Mouse (Mus musculus) heart, adult 2 months (tissue): ENCODE measurements at regions not wholly inside any gene's neighbourhood (a gene's known extent, or its start where the extent isn't known, plus 50 kb on each side); places are given as distances from the start of the nearest gene placed in this dataset.

Experiments used
- DNase-seq, 2 experiments: peaks; one replicate each; pipeline ENCODE4 v3.0.0; 2021
- H3K27ac ChIP-seq: fragments of 200-600 bp; 2 replicates; pipeline ENCODE4 v1.8.1; 2022
- H3K27me3 ChIP-seq: fragments of 200-500 bp; 2 replicates; pipeline ENCODE4 v1.6.1; 2012; ENCODE audit warnings: mild to moderate bottlenecking, low read length, inconsistent platforms, mixed read lengths; ENCODE audit not compliant: control insufficient read depth, insufficient read depth
- H3K36me3 ChIP-seq: fragments of 200-500 bp; 2 replicates; pipeline ENCODE4 v1.6.1; 2012; ENCODE audit warnings: low read length, inconsistent platforms; ENCODE audit not compliant: control insufficient read depth, insufficient read depth
- H3K4me1 ChIP-seq: fragments of 200-500 bp; 2 replicates; pipeline ENCODE4 v1.6.1; 2011; ENCODE audit warnings: low read length; ENCODE audit not compliant: control insufficient read depth, insufficient read depth
- H3K4me3 ChIP-seq: fragments of 200-600 bp; 2 replicates; pipeline ENCODE4 v1.8.1; 2022
- H3K79me2 ChIP-seq: fragments of 200-500 bp; replicated peaks from 2 replicates; pipeline ENCODE4 v1.6.1; 2012; ENCODE audit warnings: mild to moderate bottlenecking, inconsistent platforms, low read length, moderate library complexity, mixed read lengths; ENCODE audit not compliant: control insufficient read depth, insufficient read depth
- H3K9ac ChIP-seq: fragments of 200-500 bp; 2 replicates; pipeline ENCODE4 v1.6.1; 2012; ENCODE audit warnings: low read depth, mild to moderate bottlenecking, control low read depth, inconsistent platforms, low read length, mixed read lengths
- CTCF ChIP-seq: fragments of 200-600 bp; IDR thresholded peaks from 2 replicates; pipeline ENCODE4 v1.8.1; 2022; ENCODE audit warnings: antibody characterized with exemption, mild to moderate bottlenecking, moderate library complexity
- EP300 ChIP-seq: fragments of 200-500 bp; IDR thresholded peaks from 2 replicates; pipeline ENCODE4 v1.6.1; 2011; ENCODE audit warnings: low read depth, low read length, control low read depth; ENCODE audit not compliant: insufficient read depth
- POLR2A ChIP-seq: fragments of 200-500 bp; IDR thresholded peaks from 2 replicates; pipeline ENCODE4 v1.6.1; 2011; ENCODE audit warnings: mild to moderate bottlenecking, low read depth, low read length, control low read depth; ENCODE audit not compliant: insufficient read depth
- WGBS: fragments of 180-500 bp; shearing (Covaris S2); methylation state at CpG from one replicate; pipeline ENCODE4 v1.1.7; 2018; 5-methylcytosine and 5-hydroxymethylcytosine counted together
- intact Hi-C: fragments of 180-260 bp; cut with DNase I; formaldehyde crosslinking; loops from one replicate; pipeline ENCODE4 v1.15.1; 2025

DNA sequence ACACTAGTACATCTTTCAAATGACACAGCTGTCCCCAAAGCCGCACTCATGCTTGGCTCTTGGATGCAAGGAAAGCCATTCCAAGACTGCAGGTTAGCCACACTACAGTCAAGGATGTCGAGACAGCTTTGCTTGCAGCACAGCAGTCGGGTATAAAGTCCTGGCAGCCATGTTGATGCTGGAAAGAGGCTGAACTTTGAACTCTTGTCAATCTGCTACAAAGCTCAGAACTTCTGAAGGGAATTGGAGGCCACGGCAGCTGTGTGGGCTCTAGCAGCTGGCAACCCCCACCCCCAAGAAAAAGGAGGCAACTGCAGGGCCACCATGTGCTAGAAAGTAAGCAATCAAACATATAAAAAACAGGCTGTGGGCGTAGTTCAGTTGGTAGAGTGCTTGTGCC, 90.0 kb upstream of the Zcchc2 start:
- no peak for DNase-seq
- H3K79me2 ChIP-seq, result no peaks in the 10 kb centered on the region
- no peak overlapping the region for H3K4me3 ChIP-seq
- H3K9ac ChIP-seq, result no peak overlapping the region
- no peak overlapping the region for H3K27ac ChIP-seq
- no peak for TF ChIP-seq CTCF
- TF ChIP-seq POLR2A, result no peak
- TF ChIP-seq EP300, result no peak
- H3K36me3 ChIP-seq, result no peaks in the 10 kb centered on the region
- H3K27me3 ChIP-seq, result no peaks in the 10 kb centered on the region
- 78% methylated on average over 5 of the region's 5 CpGs for WGBS
- intact Hi-C loops, result no loop called here
- no peaks in the 10 kb centered on the region for H3K4me1 ChIP-seq

DNA sequence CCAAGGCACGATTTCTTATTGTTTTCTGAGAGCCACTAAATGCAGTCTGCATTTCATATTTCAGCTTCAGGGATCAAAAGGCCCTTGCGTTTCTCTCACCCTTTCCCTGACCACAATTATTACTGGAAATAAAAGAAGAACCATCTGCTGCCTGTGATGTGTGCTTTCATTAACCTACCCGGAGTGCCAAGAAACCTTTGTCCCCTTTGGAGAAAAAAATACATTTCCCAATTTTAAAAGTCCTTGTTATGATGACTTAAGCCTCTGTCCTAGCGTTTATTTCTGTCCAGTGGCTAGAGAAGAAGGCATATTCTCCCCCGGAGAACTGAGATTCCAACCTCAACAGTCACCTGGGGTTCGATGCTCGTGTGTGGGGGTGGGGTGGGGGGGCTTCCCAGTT, 89.3 kb upstream of the Zcchc2 start:
- H3K9ac ChIP-seq, result no peak overlapping the region
- TF ChIP-seq POLR2A (no peak), EP300 (no peak), CTCF (no peak)
- H3K79me2 ChIP-seq, result no peaks in the 10 kb centered on the region
- H3K4me3 ChIP-seq, result no peak overlapping the region
- 71% methylated on average over 7 of the region's 7 CpGs for WGBS
- intact Hi-C loops, result no loop called here
- no peaks in the 10 kb centered on the region for H3K4me1 ChIP-seq
- no peaks in the 10 kb centered on the region for H3K36me3 ChIP-seq
- no peak for DNase-seq
- no peak overlapping the region for H3K27ac ChIP-seq
- H3K27me3 ChIP-seq, result no peaks in the 10 kb centered on the region

DNA sequence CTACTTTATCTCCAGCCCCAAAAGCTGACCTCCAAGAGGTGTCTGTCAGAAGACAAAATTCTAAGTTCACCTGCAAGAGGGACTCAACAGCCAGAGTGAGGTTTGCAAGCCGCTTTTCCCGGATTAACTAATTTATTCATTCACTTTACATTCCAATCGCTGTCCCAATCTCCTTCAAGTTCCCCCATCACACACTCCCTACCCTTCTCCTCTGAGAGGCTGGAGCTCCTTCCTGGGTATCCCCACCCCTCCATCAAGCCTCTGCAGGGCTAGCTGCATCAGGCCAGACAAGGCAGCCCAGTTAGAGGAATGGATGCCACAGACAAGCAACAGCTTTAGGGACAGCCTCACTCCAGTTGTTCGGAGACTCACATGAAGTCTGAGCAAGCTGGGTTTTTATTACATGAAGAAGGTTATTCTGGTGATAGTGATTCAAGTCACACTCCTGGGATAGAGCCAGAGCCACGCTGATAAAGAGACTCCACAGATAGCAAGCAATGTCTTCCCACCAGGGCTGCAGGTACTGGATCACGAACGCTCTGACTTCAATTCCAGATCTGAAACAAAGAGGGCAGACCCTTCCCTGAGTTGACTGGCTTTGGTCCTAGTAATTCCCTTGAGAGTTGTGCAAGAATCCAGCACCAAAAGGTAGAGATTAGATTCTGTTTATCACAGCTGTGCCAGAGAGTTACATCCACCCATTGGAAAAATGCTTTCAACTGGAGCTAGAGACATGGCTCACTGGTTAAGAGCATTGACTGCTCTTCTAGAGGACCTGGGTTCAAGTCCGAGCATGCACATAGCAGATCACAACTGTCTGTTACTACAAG, 86.7 kb upstream of the Zcchc2 start:
- Histone ChIP-seq H3K9ac (no peak overlapping the region), H3K27ac (no peak overlapping the region), H3K36me3 (no peaks in the 10 kb centered on the region), H3K79me2 (no peaks in the 10 kb centered on the region), H3K4me3 (no peak overlapping the region), H3K27me3 (no peaks in the 10 kb centered on the region), H3K4me1 (peaks cover 9% of the 10 kb centered on the region)
- intact Hi-C loops, result no loop called here
- TF ChIP-seq EP300, result no peak
- TF ChIP-seq CTCF, result no peak
- TF ChIP-seq POLR2A, result no peak
- no peak for DNase-seq
- 65% methylated on average over 8 of the region's 8 CpGs for WGBS

DNA sequence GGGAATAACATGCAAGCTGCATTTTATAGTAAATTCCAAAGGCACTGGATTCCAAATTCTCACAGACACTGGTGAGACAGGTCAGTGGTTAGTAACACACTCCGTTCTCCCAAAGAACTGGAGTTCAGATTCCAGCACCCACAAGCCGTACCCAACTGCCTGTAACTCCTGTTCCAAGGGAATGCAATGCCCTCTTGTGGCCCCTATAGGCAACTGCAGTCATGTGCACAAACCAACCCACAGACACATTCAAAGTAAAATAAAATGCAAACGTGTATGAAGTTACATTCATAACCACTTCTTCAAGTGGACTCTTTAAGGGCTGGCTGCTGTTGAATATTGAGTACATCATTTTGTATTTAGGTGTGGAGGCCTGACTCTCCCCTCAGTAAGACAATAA, 85.5 kb upstream of the Zcchc2 start:
- 94% methylated on average over 3 of the region's 3 CpGs for WGBS
- Histone ChIP-seq H3K4me1 (peaks cover 9% of the 10 kb centered on the region), H3K9ac (no peak overlapping the region), H3K4me3 (no peak overlapping the region), H3K27ac (no peak overlapping the region), H3K79me2 (no peaks in the 10 kb centered on the region), H3K27me3 (no peaks in the 10 kb centered on the region), H3K36me3 (no peaks in the 10 kb centered on the region)
- intact Hi-C loops, result loop anchor here (5.0 kb wide), 2 partner anchors 43 to 88 kb away; partner anchors contain the start of gene Zcchc2
- peak; percentile 57 for TF ChIP-seq CTCF
- no peak for TF ChIP-seq EP300
- DNase-seq, result no peak

DNA sequence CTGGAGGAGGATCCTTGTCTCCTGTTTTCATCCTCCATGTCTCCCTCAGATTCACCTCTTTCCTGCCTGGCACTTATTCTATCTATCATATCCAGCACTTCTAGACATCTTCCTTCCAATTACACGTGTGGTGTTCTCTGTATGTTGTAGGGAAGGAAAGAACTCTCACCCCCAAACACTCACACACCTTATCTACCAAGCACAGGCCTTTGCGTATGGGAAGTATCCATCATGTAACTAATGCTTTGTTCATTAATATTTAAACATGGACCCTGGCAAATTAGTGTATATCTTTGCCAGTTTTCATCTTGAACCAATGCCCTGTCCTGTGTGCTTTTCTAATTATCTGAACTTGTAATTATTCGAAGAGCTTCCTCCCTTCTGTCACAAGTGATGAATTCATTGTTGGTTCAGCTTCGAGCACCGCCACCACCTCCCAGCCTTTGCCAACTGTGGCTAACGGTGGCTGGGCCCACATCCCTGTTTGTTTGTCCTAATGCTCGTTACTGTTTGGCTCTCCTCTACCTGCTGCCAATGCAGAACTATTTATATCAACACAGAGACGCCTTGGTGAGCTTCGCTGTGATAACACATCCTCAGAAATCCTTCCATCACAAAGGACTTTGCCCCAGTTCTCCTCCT, 84.3 kb upstream of the Zcchc2 start:
- H3K27ac ChIP-seq, result peak overlapping the region; percentile 79
- H3K9ac ChIP-seq, result no peak overlapping the region
- no peaks in the 10 kb centered on the region for H3K36me3 ChIP-seq
- WGBS, result 26% methylated on average over 9 of the region's 9 CpGs
- no peaks in the 10 kb centered on the region for H3K27me3 ChIP-seq
- no peak for DNase-seq
- intact Hi-C loops, result loop anchor here (5.0 kb wide), 2 partner anchors 41 to 86 kb away; partner anchors contain the start of gene Zcchc2
- peaks cover 9% of the 10 kb centered on the region for H3K4me1 ChIP-seq
- H3K4me3 ChIP-seq, result no peak overlapping the region
- TF ChIP-seq CTCF (no peak), EP300 (no peak), POLR2A (no peak)
- H3K79me2 ChIP-seq, result no peaks in the 10 kb centered on the region

DNA sequence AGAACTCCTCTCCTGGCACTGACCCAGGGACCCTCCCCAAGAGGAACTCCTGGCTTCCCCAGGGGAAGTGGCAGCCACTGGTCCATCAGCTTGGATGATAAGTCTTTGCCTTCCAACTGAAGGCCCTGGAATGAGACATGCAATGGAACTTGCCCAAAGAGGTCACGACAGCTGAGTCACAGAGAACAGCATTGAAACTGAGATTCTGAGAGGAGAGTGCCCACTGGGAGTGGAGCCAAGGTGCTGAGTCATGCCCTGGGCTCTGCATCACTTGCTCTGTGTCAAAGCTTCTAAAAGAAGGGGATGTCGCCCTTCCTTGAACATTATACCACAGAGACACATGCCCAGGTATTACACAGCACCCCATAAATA, 83.8 kb upstream of the Zcchc2 start:
- DNase-seq, result peak; percentile 73 to 82
- peak; percentile 40; the same call in 1 of the 2 replicates for TF ChIP-seq EP300
- TF ChIP-seq CTCF, result no peak
- peaks cover 9% of the 10 kb centered on the region for H3K4me1 ChIP-seq
- H3K27ac ChIP-seq, result peak overlapping the region; percentile 79
- intact Hi-C loops, result loop anchor here (5.0 kb wide), 2 partner anchors 41 to 86 kb away; partner anchors contain the start of gene Zcchc2
- no peak overlapping the region for H3K9ac ChIP-seq
- no peak overlapping the region for H3K4me3 ChIP-seq
- no peaks in the 10 kb centered on the region for H3K27me3 ChIP-seq
- 20% methylated on average over 2 of the region's 2 CpGs for WGBS
- no peaks in the 10 kb centered on the region for H3K36me3 ChIP-seq
- H3K79me2 ChIP-seq, result no peaks in the 10 kb centered on the region
